Mouse (Mus musculus): ENCODE data around the gene Mypn.

Gene Mypn

DNA sequence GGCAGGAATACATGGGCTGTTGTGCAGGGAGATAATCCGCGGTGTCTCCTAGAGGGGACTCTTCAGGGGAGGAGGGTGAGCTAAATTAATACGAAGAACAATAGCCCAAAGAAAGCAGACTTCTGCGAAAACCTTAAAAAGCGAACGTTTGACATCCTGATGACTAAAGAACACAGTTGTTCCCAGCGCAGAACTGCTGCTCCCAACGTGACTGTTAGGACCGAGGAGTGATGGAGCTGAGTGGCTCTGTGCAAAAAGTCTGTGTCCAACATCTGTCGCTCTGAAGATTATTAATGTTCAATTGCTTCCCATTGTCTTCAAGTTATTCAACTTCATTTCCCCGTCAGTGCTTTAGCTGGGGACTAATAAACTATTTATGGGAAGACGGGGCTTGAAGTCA is 105.6 kb downstream of the Mypn start:
- DNase-seq = no peak

DNA sequence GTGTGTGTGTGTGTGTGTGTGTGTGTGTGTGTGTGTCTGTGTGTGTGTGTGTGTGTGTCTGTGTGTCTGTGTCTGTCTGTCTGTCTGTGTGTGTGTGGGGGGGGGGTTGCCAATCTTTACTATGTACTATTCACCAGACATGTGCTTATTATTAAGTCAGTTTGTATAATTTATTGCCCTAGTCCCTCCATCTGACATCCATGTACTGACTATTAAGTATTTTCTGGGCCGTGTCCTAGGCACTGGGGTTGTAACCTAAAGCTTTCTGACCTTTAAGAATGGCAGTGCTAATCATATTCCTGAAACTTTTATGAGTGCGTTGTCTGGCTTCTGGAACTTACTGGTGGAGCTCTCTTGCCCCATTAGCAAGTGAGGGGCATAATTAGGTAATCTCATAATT is 107.0 kb downstream of the Mypn start:
- no peak for DNase-seq

DNA sequence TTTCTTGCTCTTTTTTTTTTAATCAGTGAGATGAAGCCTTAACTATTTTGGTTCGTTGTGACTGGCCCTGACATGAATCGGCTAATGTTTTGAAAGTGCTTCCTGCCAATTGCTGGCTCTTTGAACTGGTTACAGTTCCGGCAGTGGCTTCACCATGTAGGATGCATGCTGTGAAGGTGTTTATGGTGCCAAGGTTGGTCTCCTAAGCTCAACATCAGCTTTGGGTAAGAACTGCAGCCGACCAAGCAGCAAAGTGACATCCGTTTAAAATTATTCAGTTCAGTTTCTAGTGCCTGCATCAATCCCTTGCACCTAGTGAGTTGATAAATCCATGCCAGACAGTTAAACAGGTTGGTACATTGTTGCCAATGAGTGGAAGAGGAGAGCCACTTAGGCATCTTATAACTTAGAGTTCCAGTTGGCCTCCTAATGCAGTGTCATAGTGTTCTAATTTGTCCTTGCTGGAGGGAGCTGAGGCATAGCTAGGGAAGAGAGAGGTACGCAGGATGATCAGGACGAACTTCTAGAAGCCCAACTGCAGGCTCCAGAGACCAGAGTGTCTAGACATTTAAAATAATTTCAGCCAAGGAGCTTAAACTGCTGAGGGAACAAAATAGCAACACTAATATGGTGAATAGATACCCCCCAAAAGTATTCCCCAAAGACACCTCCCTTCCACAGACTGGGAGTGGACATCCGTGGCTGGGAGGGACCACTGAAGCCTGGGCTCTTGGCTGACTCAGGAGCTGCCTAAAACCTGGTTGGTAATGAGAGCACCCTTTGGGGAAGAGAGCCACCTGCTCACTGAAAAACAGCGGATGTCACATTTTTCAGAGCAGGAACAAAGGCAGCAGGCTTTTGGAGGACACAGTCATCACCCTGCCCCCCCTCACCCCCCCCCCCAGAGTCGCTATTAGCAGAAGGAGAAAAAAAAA is 110.9 kb downstream of the Mypn start:
- no peak for DNase-seq

DNA sequence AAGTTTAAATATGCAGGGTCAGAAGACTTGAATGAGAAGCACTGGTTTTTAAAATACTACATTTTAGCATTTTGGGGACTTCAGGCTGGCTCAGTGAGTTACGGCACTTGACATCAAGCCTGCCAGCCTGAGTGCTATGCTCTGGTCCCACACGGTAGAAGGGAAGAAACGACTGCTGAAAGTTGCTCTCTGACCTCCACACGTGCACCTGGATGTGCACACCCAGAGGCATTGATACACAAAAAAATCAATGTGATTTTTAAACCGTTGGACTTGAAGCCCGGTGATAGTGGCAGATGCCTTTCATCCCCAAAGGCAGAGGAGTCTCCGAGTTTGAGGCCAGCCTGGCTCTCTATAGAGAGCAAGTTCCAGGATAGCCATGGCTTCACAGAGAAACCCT is 111.8 kb downstream of the Mypn start:
- no peak for DNase-seq

DNA sequence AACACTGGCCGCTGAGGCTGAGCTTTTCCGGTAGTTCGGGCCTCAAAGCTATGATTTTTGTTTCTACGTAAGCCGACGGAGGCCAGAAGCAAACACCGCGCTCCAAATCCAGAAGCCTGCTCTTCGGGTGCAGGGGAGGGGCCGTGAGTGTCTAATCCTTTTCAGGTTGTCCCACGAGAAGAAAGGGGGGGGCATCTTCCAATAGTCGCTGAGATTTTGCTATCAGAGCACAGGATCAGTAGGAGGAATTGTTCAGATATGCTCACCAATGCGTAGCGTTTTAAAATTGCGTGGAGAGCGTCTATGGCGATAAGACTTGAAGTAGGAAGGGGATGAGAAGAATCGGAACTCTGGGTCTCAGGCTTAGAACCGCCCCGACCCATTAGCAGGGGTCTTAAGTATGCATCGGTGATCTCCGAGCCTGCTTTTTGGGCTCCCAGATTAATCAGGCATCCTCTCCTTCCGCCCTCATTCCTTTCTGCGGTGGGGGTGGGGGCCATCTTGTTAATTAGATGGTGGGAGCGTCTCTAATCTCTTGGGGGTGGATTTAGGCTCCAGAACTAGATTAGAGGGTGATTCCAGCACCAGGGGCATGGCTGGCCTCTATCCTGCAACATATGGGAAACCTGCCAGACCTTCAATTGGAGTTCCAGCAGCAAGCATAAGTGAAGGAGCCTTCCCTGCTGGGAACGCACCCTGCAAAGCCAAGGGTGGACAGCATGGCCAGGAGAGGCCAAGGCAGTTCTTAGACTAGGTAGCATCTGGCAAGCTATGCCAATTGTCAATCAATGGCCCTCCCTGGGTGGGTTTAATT is 113.8 kb downstream of the Mypn start:
- DNase-seq = peak in 1 of 2 experiments; percentile 7

DNA sequence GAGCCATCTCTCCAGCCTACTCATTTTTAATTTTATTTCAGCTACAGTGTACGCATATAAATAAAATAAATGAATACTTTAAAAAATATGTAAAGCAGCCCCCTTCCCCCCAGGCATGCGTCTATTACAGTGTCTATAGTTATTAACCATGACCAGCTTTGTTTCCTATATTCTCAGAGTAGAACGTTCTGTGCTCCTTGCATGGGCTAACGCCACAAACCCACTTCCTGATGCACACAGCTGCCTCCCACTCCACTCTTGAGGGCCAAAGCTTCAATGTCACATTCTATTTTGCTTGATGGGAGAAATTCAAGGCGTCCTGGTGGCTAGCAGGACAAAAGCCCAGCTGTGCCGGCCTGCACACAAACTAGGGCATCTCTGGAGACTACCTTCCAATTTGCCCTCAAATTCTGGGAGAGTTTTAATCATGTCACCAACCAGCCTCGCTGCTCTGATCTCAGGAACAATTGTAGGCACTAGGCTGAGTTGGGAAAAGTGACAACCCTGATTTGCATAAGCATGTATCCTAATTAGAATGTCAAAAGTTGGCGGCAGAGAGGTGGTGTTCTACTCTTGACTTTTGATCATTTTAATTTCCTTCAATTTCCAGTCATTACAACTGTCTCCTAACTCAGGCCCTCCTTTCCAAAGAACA is 114.5 kb downstream of the Mypn start:
- DNase-seq = peak; percentile 13 to 17

DNA sequence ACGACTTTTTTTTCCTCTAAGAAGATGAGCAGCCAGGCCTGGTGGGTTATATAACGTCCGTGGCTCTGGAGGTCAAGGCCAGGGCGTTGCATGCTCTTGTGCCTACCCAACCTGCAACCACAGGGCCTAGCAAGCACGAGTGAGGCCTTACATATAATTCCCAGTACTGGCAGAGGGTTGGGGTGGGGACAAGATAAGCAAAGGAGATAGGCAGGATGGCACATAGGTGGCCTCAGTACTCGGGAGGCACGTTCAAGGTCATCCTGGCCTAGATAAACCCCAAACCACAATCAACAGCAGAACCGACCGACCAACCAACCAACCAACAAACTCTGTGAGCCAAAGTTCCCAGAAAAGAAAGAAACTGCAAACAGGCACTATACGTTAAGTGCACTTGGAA is 117.4 kb downstream of the Mypn start:
- DNase-seq = no peak

DNA sequence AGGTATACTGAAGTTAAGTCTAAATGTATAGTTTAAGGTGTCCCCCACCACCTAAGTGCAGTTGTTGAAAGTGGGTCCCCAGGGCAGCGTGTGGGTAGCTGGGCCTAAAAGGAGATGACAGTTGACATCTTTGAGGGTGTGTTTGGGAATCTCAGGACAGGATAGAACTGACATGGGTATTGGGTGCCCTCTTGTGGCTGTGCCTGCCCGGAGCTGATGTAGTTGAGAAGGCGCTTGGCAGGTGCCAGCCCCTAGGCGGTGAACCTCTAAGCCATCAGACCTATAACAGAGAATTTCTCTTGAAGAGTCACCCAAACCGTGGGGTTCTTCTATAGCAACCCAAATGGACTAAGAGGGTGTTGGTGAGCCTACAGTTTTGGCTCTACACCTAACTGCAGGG is 137.8 kb downstream of the Mypn start:
- peak; percentile 64 to 72 for DNase-seq
